Mouse (Mus musculus) neural tube, embryonic 15.5 days (tissue): ENCODE results near the gene Ppp1r1b. TPM values are rescaled to one million over a fixed set of nuclear protein-coding genes. Genes with fewer than 3 reads are reported as not detected.

ENCODE experiments used
- ATAC-seq: fragments of 200-750 bp; cut with Nextera tagmentation; 2 replicates; pipeline ENCODE4 v1.8.0; 2017; ENCODE audit warnings: mild to moderate bottlenecking, moderate TSS enrichment, moderate library complexity; ENCODE audit not compliant: low FRiP score
- H3K27ac ChIP-seq: fragments of 300-500 bp; sonication (generic); replicated peaks from 2 replicates; pipeline ENCODE4 v1.5.1; 2015; ENCODE audit warnings: mild to moderate bottlenecking, inconsistent platforms
- H3K27me3 ChIP-seq: fragments of 300-500 bp; sonication (generic); replicated peaks from 2 replicates; pipeline ENCODE4 v1.6.1; 2015; ENCODE audit warnings: inconsistent platforms
- H3K36me3 ChIP-seq: fragments of 300-500 bp; sonication (generic); 2 replicates; pipeline ENCODE4 v1.6.1; 2015; ENCODE audit warnings: inconsistent platforms
- H3K4me1 ChIP-seq: fragments of 300-500 bp; sonication (generic); 2 replicates; pipeline ENCODE4 v1.6.1; 2015; ENCODE audit warnings: inconsistent platforms
- H3K4me2 ChIP-seq: fragments of 300-500 bp; sonication (generic); 2 replicates; pipeline ENCODE4 v1.6.1; 2015; ENCODE audit warnings: inconsistent platforms, mild to moderate bottlenecking, moderate library complexity
- H3K4me3 ChIP-seq: fragments of 300-500 bp; sonication (generic); replicated peaks from 2 replicates; pipeline ENCODE4 v1.5.1; 2015; ENCODE audit warnings: mild to moderate bottlenecking, inconsistent platforms
- H3K9ac ChIP-seq: fragments of 300-500 bp; sonication (generic); replicated peaks from 2 replicates; pipeline ENCODE4 v1.6.1; 2015; ENCODE audit warnings: mild to moderate bottlenecking, inconsistent platforms
- H3K9me3 ChIP-seq: fragments of 300-500 bp; sonication (generic); replicated peaks from 2 replicates; pipeline ENCODE4 v1.6.1; 2016; ENCODE audit warnings: inconsistent platforms
- WGBS: fragments of 180-500 bp; shearing (Covaris S2); methylation state at CpG from one replicate; pipeline ENCODE4 v1.1.7; 2015; ENCODE audit warnings: mixed read lengths; 5-methylcytosine and 5-hydroxymethylcytosine counted together
- polyA plus RNA-seq: library from polyadenylated mRNA; unstranded; fragments of >200 nt; fragmentation: Nextera tagmentation; extraction: Ambion mirVana; gene quantifications from 2 replicates; pipeline ENCODE4 v1.2.1, GENCODE M21; 2015

The Ppp1r1b gene
- polyA plus RNA-seq, 1 experiment from 2014 or later = 2.5 TPM

DNA sequence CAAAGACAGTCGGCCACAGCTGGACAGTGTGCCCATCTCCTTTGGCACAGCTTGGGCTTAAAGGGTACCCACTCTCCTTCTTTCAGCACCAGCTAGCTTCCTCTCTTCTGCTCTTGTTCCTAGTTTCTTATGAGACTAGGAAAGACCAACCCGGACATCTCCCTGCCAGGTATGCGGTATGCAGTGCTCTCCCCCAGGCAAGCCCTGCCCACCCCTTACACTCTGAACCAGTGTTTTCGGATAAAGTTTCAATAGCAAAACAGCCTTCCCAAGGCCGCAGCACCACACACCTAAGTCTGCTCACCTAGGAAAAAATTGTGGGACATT lies 26.6 kb upstream of the Ppp1r1b start:
- H3K27ac ChIP-seq = 0 out of 2 replicates have a peak overlapping the region, but pooled peaks have one; percentile 23

DNA sequence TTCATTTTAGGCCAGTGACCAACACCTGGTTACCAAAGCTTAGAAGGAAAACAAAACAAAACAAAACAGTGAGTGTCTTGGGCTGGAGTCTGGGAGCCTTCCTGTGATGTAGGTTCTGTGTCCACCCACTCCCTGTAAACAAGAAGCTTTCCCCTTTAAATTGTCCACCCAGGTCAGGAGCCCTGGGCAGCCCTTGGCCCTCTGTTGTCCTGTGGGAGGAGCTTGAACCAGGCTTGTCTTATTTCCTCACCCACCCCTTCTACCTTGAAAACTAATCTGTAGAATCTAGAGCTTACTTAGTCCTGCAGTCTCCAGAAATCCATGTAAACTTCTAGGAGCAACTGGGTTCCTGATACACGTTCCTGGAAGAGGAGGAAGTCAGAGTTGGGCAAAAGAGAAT lies 26.0 kb upstream of the Ppp1r1b start:
- Histone ChIP-seq H3K9me3 (no peaks in the 10 kb centered on the region), H3K4me3 (no peak overlapping the region), H3K36me3 (no peaks in the 10 kb centered on the region), H3K27ac (no peak overlapping the region), H3K27me3 (peaks cover 96% of the 10 kb centered on the region), H3K4me2 (no peak overlapping the region), H3K9ac (no peak overlapping the region), H3K4me1 (peaks cover 32% of the 10 kb centered on the region)
- ATAC-seq = no peak
- WGBS = 9% methylated on average over 1 of the region's 1 CpGs

More for the DNA sequence above, 26.6 kb upstream of the Ppp1r1b start:
- Histone ChIP-seq H3K4me2 (no peak overlapping the region), H3K9ac (no peak overlapping the region), H3K36me3 (no peaks in the 10 kb centered on the region), H3K9me3 (no peaks in the 10 kb centered on the region), H3K4me3 (no peak overlapping the region), H3K27me3 (peaks cover 96% of the 10 kb centered on the region), H3K4me1 (peaks cover 31% of the 10 kb centered on the region)
- WGBS = 5% methylated on average over 5 of the region's 5 CpGs
- ATAC-seq = no peak

DNA sequence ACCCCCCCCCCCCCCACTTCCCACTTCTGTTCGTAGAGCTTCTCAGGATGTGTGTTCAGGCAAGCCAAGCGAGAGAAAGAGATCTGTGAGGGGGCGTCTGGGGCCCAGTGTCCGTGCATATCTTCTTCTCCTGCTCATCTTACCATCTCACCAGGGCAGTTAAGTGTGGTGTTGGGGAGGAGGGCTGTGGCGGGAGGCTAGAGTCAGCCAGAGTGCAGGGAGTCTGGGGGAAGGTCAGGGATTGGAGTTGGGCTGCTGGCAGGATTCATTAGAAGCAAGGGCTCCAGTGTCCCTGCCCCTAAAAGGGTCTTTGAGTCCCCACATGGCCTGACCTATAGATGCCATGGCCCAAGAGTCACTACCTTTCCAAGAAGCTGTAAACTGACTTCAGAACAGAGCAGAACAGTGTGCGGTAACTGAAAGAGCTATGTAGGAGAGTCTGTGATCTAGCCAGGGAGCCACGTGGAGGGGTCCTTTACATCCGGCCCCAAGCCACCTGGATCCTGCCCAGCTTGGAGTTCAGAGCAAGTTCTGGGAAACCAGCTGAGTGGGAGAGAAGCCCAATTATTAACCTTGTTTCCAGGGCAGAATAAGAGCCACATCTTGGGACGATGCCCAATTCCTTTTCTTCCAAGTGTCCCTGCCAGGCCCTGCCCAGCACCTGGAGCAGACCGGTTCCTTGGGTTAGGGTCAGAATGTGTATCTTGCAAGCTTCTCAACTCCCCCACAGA lies 24.9 kb upstream of the Ppp1r1b start:
- Histone ChIP-seq H3K9me3 (no peaks in the 10 kb centered on the region), H3K4me1 (peaks cover 37% of the 10 kb centered on the region), H3K27ac (no peak overlapping the region), H3K27me3 (peaks cover 96% of the 10 kb centered on the region), H3K9ac (no peak overlapping the region), H3K4me2 (no peak overlapping the region), H3K4me3 (no peak overlapping the region), H3K36me3 (no peaks in the 10 kb centered on the region)
- no peak for ATAC-seq
- WGBS = 2% methylated on average over 9 of the region's 10 CpGs

DNA sequence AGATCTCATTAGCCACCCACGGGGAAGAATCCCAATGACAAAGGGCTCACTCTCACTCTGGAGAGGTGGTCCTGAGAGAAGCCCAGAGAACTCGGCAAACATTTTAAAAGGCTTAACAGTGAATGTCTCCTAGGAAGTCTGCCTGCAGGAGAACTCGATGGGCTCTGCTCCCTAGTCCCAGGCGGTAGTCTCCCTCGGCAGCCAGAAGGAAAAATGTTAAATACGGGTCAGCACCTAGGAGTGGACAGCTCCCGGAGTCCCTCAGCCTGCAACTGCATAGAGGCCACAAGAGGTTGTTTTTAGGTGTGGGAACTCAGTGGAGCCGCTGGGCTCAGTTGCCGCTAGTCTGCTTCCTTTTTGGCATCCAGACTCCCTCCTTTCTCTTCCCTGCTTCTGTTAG lies 24.3 kb upstream of the Ppp1r1b start:
- no peak overlapping the region for H3K27ac ChIP-seq
- H3K4me1 ChIP-seq = peaks cover 37% of the 10 kb centered on the region
- no peak for ATAC-seq
- no peaks in the 10 kb centered on the region for H3K9me3 ChIP-seq
- WGBS = 1% methylated on average over 9 of the region's 9 CpGs
- peaks cover 95% of the 10 kb centered on the region for H3K27me3 ChIP-seq
- 0 out of 2 replicates have a peak overlapping the region, but pooled peaks have one; percentile 13 for H3K4me2 ChIP-seq
- no peaks in the 10 kb centered on the region for H3K36me3 ChIP-seq
- H3K4me3 ChIP-seq = no peak overlapping the region
- H3K9ac ChIP-seq = 0 out of 2 replicates have a peak overlapping the region, but pooled peaks have one; percentile 10

DNA sequence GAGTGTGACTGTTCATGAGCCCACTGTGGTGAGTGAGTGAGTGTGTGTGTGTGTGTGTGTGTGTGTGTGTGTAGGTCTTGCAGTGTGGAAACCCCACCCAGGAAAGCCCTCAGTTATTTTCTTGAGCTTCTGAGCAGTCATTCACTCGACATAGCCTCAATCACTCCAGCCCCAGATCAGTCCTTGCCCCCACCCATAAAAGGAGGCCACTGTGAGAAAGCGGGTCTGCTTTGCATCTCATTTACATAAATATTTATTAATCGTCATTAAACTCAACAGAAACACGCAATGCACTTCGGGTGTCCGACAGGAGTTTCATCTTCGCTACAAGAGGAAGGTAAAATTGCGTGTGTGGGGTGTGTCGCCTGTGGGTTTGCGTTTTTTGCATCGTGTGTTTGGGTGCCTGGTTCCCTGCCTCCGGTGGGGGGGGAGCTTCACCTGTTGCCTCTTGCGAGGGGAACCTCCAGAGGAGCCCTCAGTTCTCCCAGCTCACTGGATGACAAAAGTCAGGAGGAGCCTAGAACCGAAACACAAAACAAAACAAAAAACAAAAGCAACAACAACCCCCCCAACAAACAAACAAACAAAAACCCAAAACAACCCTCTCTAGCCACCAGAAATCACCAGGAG lies 22.9 kb upstream of the Ppp1r1b start:
- ATAC-seq = no peak
- Histone ChIP-seq H3K27ac (no peak overlapping the region; the same call in 1 of the 2 replicates), H3K4me1 (peaks cover 36% of the 10 kb centered on the region), H3K27me3 (peaks cover 95% of the 10 kb centered on the region), H3K36me3 (no peaks in the 10 kb centered on the region), H3K4me2 (peak overlapping the region; percentile 47), H3K9ac (no peak overlapping the region; the same call in 1 of the 2 replicates), H3K4me3 (peak overlapping the region; percentile 19), H3K9me3 (no peaks in the 10 kb centered on the region)
- WGBS = 7% methylated on average over 14 of the region's 14 CpGs

DNA sequence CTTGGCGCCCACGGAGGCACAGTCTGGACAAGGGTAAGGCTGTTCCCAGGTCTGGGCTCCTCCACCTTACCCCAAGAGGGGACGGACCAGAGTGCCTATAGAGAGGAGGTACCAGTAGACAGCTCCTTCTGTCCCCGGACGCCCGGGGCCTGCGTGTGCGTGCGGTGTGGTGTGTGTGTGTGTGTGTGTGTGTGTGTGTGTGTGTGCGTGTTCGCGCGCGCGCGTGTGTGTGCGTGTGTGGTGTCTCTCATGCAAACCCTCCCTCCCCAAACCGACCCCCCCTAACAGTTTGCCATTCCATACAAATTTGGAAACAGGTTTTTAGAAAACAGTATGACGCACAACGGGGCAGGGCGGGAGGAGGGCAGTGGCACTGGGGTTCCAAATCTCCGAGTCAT lies 22.4 kb upstream of the Ppp1r1b start:
- Histone ChIP-seq H3K9ac (no peak overlapping the region; the same call in 1 of the 2 replicates), H3K4me3 (peak overlapping the region; percentile 19), H3K4me1 (peaks cover 31% of the 10 kb centered on the region), H3K36me3 (no peaks in the 10 kb centered on the region), H3K27me3 (peaks cover 95% of the 10 kb centered on the region), H3K27ac (no peak overlapping the region; the same call in 1 of the 2 replicates), H3K4me2 (peak overlapping the region; percentile 47), H3K9me3 (no peaks in the 10 kb centered on the region)
- 3% methylated on average over 22 of the region's 22 CpGs for WGBS
- ATAC-seq = no peak

DNA sequence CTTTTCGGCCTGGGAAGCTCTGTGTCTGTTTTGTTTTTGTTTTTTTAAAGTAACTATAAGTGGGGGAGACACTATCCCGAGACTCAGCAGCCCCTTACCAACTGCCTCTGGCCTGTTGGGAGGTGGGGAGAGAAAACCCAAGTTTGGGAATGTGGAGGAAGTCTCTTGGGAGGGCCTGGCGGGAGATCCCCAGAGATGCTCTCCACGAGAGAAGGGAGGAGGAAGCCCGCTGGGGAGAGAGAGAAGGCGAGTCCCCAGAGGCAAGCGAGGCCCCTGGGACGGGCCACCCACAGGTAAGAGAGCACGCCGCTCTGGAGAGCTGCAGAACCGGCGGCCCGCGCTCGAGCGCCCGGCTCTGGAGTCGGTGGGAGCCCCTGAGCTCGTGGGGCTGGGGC lies 21.5 kb upstream of the Ppp1r1b start:
- Histone ChIP-seq H3K4me3 (peak overlapping the region; percentile 43), H3K9ac (no peak overlapping the region), H3K4me2 (peak overlapping the region; percentile 47), H3K9me3 (no peaks in the 10 kb centered on the region), H3K4me1 (peaks cover 25% of the 10 kb centered on the region), H3K27ac (peak overlapping the region; percentile 82; the same call in 1 of the 2 replicates), H3K27me3 (peaks cover 93% of the 10 kb centered on the region), H3K36me3 (no peaks in the 10 kb centered on the region)
- WGBS = under 1% methylated on average over 19 of the region's 19 CpGs
- no peak for ATAC-seq

DNA sequence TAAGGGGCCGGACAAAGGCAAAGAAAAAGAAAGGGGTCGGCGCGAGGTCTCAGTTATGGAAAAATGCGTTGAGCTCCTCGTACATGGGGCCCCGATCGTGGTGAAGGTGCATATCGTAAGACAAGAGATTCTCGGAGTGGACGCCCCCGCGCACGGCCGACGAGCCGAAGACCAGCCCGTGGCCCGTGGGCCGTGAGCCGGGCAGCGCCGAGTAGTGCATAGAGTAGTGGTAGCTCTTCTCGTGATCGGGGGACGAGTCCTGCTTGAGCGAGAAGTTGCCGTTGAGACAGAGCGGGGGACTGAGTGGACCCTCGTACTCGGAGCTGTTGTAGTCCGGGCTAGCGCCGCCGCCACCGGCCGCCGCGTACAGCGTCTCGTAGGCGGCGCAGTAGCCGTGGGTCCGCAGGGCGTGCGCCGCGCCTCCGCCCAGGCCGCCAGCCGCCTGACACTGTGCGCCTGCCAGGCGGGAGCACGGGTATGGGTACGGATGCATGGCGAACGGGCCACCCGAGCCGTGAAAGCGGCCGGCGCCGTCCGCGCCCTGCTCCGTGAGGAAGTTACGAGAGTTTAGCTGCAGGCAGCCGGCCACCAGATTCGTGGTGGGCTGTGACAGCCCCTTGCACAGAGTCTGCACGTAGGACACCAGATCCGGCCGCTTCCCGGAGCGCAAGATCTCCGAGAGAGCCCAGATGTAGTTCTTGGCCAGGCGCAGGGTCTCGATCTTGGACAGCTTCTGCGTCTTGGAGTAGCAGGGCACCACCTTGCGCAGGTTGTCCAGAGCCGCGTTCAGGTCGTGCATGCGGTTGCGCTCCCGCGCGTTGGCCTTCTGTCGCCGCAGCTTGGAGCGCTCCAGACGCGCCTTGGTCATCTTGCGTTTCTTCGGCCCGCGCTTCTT lies 20.8 kb upstream of the Ppp1r1b start:
- H3K9me3 ChIP-seq = no peaks in the 10 kb centered on the region
- H3K4me2 ChIP-seq = peak overlapping the region; percentile 47
- peak overlapping the region; percentile 43 for H3K4me3 ChIP-seq
- no peak overlapping the region for H3K9ac ChIP-seq
- peaks cover 25% of the 10 kb centered on the region for H3K4me1 ChIP-seq
- WGBS = under 1% methylated on average over 96 of the region's 97 CpGs
- peaks cover 94% of the 10 kb centered on the region for H3K27me3 ChIP-seq
- no peaks in the 10 kb centered on the region for H3K36me3 ChIP-seq
- ATAC-seq = no peak
- peak overlapping the region; percentile 82 for H3K27ac ChIP-seq

DNA sequence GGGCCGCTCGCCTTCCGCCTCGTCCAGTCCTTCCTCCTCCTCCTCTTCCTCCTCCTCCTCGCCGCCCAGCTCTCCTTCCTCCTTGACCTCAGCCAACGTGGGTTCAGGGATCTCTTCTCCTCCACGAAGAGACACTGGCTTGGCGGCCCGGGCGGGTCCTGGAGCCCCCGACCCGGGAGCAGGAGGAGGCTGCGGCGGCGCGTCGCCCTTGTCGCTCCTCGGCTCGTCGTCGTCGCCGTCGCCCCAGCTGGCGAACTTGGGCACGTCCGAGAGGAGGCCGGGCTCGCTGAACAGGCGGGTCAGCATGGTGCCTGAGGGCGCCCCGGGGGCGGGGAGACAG lies 20.2 kb upstream of the Ppp1r1b start:
- H3K27me3 ChIP-seq = peaks cover 94% of the 10 kb centered on the region
- ATAC-seq = no peak
- H3K4me2 ChIP-seq = peak overlapping the region; percentile 47
- WGBS = under 1% methylated on average over 35 of the region's 35 CpGs
- no peaks in the 10 kb centered on the region for H3K9me3 ChIP-seq
- H3K36me3 ChIP-seq = no peaks in the 10 kb centered on the region
- H3K27ac ChIP-seq = peak overlapping the region; percentile 82
- H3K4me1 ChIP-seq = peaks cover 25% of the 10 kb centered on the region
- H3K4me3 ChIP-seq = peak overlapping the region; percentile 43
- H3K9ac ChIP-seq = peak overlapping the region; percentile 47

DNA sequence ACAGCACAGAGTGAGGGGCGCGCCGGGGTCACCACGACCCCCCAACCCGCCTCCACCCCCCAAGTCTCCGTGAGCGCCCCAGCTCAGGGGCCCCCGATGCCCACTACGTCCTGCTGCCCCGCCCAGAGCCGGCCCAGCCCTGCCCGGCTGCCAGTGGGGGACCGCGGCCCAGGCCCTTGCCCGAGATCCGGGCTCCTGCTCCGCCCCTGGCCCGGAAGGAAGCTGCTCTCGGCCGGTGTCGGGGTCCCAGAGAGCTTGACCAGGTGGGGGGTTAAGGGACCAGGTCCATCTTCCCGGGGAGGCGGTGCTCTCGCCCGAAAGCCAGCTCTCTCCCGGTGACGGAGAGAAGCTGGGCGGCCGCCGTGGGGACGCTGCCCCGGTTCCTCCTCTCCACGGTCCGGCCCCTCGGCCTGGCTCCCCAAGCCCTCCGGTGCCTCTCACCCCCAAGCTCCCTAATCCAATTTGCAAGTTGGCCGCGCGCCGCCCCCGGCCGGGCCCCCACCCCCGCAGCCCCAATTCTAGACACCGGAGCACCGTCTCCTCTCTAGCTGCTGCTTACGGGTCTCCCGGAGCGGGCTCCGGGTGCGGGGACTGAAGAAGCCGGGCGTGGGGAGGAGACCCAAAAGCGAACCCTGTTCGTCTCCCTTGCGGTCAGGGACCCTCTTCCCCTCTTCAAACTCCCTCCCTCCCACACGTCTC lies 19.7 kb upstream of the Ppp1r1b start:
- ATAC-seq = no peak
- peaks cover 94% of the 10 kb centered on the region for H3K27me3 ChIP-seq

More for the DNA sequence above, 19.7 kb upstream of the Ppp1r1b start:
- Histone ChIP-seq H3K4me1 (peaks cover 29% of the 10 kb centered on the region), H3K9ac (peak overlapping the region; percentile 47), H3K36me3 (no peaks in the 10 kb centered on the region), H3K9me3 (no peaks in the 10 kb centered on the region), H3K4me3 (peak overlapping the region; percentile 43), H3K27ac (peak overlapping the region; percentile 82), H3K4me2 (peak overlapping the region; percentile 47)
- WGBS = under 1% methylated on average over 50 of the region's 56 CpGs
